Mouse (Mus musculus) bone marrow macrophage, adult 2 months (primary cell): ENCODE data around the gene Twsg1.

Experiments
- CTCF ChIP-seq: IDR thresholded peaks from 2 replicates; pipeline ENCODE4 v1.5.1; 2012; ENCODE audit warnings: low read depth, mild to moderate bottlenecking, low read length, moderate library complexity
- POLR2A ChIP-seq: IDR thresholded peaks from 2 replicates; pipeline ENCODE4 v1.6.1; 2012; ENCODE audit warnings: mild to moderate bottlenecking, low read depth, low read length, borderline replicate concordance

- TF ChIP-seq CTCF: no peak
- no peak for TF ChIP-seq POLR2A
Measured at GRCm38 (mm10) chr17:65903011-65903410, 48.0 kb downstream of the Twsg1 start.
